Mouse (Mus musculus): ENCODE measurements around the gene Mtrf1l.

DNA sequence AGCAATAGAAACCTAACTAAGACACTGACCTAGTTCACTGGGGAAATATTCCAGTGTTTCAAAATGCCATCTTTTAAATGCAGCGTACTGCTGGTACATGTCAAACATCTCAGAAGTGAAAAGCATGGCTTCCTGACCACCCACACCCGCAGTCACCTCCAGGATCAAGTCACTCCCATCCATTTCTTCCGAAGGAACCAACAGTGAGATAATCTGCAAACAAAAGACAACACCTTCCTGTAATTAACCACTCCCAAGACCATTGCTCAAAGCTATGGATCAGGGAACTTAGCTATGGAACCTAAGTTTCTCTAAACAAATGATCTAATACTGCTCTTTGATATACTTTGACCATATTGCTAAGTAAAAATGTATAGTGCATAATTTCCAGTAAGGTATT is 4.9 kb downstream of the Mtrf1l start:
- TF ChIP-seq MAX (IDR thresholded peaks at IDR 0.05; ENCODE audit: low read length) (no peak), CTCF (conservative IDR thresholded peaks at IDR 0.05 in 1 of 2, IDR thresholded peaks at IDR 0.05 in 1 of 2; ENCODE audit: low read depth in 2 of 2, low read length in 2 of 2) (no peak), ZNF384 (IDR thresholded peaks at IDR 0.05; ENCODE audit: low read depth, low read length) (no peak), UBTF (IDR thresholded peaks at IDR 0.05; ENCODE audit: low read depth, low read length) (no peak), USF1 (IDR thresholded peaks at IDR 0.05; ENCODE audit: low read depth, low read length) (no peak), POLR2A (IDR thresholded peaks at IDR 0.05; ENCODE audit: low read depth, low read length) (no peak), SMC3 (IDR thresholded peaks at IDR 0.05; ENCODE audit: low read depth, low read length) (no peak), RCOR1 (conservative IDR thresholded peaks at IDR 0.05; ENCODE audit: low read depth, low read length) (no peak), RAD21 (IDR thresholded peaks at IDR 0.05; ENCODE audit: low read depth, low read length) (no peak), E2F4 (IDR thresholded peaks at IDR 0.05; ENCODE audit: insufficient replicate concordance, low read depth, low read length) (no peak), NRF1 (IDR thresholded peaks at IDR 0.05; ENCODE audit: low read depth, low read length) (no peak), USF2 (conservative IDR thresholded peaks at IDR 0.05; ENCODE audit: low read depth, low read length) (no peak)

All from CH12.LX (cell line).